Mouse (Mus musculus): Measurements from ENCODE around the gene Adcy5. TPM values are rescaled to one million over a fixed set of nuclear protein-coding genes. Genes with fewer than 3 reads are reported as not detected.
A peak's percentile ranks its signal among the peaks of the same experiment; 100 is the strongest.

Gene Adcy5
- polyA plus RNA-seq, 1 experiment from 2014 or later, result 0.52 TPM

- no peaks in the 10 kb centered on the region; the same call in 1 of the 2 replicates for H3K27me3 ChIP-seq (replicated peaks; ENCODE audit: control insufficient read depth, insufficient read depth, low read length)
- H3K4me2 ChIP-seq, result no peak overlapping the region
- no peak overlapping the region for H3K4me3 ChIP-seq (ENCODE audit: low read depth, low read length)
- no peaks in the 10 kb centered on the region for H3K4me1 ChIP-seq (replicated peaks; ENCODE audit: control insufficient read depth, insufficient read depth, low read length)
- H3K36me3 ChIP-seq (ENCODE audit: control insufficient read depth, insufficient read depth, low read length), result no peaks in the 10 kb centered on the region
- no peak overlapping the region for H3K27ac ChIP-seq (ENCODE audit: low read depth, low read length)
- ATAC-seq (replicated peaks; ENCODE audit: low FRiP score) (no peak), DNase-seq (ENCODE audit: low spot score) (no peak)
- 51% methylated on average over 9 of the region's 9 CpGs for WGBS
- no peaks in the 10 kb centered on the region for H3K9me3 ChIP-seq (ENCODE audit: control insufficient read depth, low read length)
- no peak overlapping the region for H3K9ac ChIP-seq (ENCODE audit: low read depth, low read length)
These were observed 94.1 kb downstream of the Adcy5 start for GRCm38 (mm10) chr16:35248825-35249224.

DNA sequence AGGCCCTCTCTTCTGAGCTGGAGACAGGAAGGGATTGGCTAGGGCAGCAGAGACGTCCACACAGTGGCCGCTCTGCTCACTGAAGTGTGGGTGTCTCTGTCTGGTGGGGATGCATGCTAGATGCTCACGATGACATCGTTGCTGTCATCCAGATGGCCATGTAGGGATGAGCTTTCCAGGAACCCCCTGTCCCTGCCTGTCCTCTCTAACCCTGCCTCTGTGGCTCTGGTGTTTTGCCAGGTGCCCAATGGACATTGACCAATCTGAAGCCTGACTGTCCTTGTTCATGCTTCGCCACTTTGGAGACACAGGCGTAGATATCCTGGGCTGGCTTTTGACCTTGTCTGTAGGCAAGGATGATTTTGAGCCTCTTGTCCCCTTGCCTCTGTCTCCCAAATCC, 95.1 kb downstream of the Adcy5 start:
- DNase-seq (ENCODE audit: low spot score), result no peak
- no peaks in the 10 kb centered on the region; the same call in 1 of the 2 replicates for H3K27me3 ChIP-seq (replicated peaks; ENCODE audit: control insufficient read depth, insufficient read depth, low read length)
- no peaks in the 10 kb centered on the region for H3K9me3 ChIP-seq (ENCODE audit: control insufficient read depth, low read length)
- WGBS, result 84% methylated on average over 6 of the region's 6 CpGs
- no peak overlapping the region for H3K4me3 ChIP-seq (ENCODE audit: low read depth, low read length)
- H3K4me2 ChIP-seq, result no peak overlapping the region
- no peaks in the 10 kb centered on the region for H3K36me3 ChIP-seq (ENCODE audit: control insufficient read depth, insufficient read depth, low read length)
- no peak for ATAC-seq (replicated peaks; ENCODE audit: low FRiP score)
- H3K4me1 ChIP-seq (replicated peaks; ENCODE audit: control insufficient read depth, insufficient read depth, low read length), result no peaks in the 10 kb centered on the region
- no peak overlapping the region for H3K9ac ChIP-seq (ENCODE audit: low read depth, low read length)
- no peak overlapping the region for H3K27ac ChIP-seq (ENCODE audit: low read depth, low read length)

GRCm38 (mm10) chr16:35251690-35252089, 97.0 kb downstream of the Adcy5 start:
- Histone ChIP-seq H3K4me3 (ENCODE audit: low read depth, low read length) (no peak overlapping the region), H3K9ac (ENCODE audit: low read depth, low read length) (no peak overlapping the region), H3K4me1 (replicated peaks; ENCODE audit: control insufficient read depth, insufficient read depth, low read length) (no peaks in the 10 kb centered on the region), H3K36me3 (ENCODE audit: control insufficient read depth, insufficient read depth, low read length) (no peaks in the 10 kb centered on the region), H3K27ac (ENCODE audit: low read depth, low read length) (no peak overlapping the region), H3K9me3 (ENCODE audit: control insufficient read depth, low read length) (no peaks in the 10 kb centered on the region), H3K27me3 (replicated peaks; ENCODE audit: control insufficient read depth, insufficient read depth, low read length) (no peaks in the 10 kb centered on the region; the same call in 1 of the 2 replicates), H3K4me2 (no peak overlapping the region)
- WGBS, result 79% methylated on average over 6 of the region's 6 CpGs
- ATAC-seq (replicated peaks; ENCODE audit: low FRiP score) (no peak), DNase-seq (ENCODE audit: low spot score) (no peak)

- Histone ChIP-seq H3K27ac (ENCODE audit: low read depth, low read length) (no peak overlapping the region), H3K27me3 (replicated peaks; ENCODE audit: control insufficient read depth, insufficient read depth, low read length) (no peaks in the 10 kb centered on the region; the same call in 1 of the 2 replicates), H3K9me3 (ENCODE audit: control insufficient read depth, low read length) (no peaks in the 10 kb centered on the region), H3K36me3 (ENCODE audit: control insufficient read depth, insufficient read depth, low read length) (no peaks in the 10 kb centered on the region), H3K4me2 (no peak overlapping the region), H3K4me3 (ENCODE audit: low read depth, low read length) (no peak overlapping the region), H3K4me1 (replicated peaks; ENCODE audit: control insufficient read depth, insufficient read depth, low read length) (no peaks in the 10 kb centered on the region), H3K9ac (ENCODE audit: low read depth, low read length) (no peak overlapping the region)
- no peak for DNase-seq (ENCODE audit: low spot score)
- WGBS, result 53% methylated on average over 6 of the region's 6 CpGs
- no peak for ATAC-seq (replicated peaks; ENCODE audit: low FRiP score)
These were observed 98.3 kb downstream of the Adcy5 start for GRCm38 (mm10) chr16:35252967-35253366.

DNA sequence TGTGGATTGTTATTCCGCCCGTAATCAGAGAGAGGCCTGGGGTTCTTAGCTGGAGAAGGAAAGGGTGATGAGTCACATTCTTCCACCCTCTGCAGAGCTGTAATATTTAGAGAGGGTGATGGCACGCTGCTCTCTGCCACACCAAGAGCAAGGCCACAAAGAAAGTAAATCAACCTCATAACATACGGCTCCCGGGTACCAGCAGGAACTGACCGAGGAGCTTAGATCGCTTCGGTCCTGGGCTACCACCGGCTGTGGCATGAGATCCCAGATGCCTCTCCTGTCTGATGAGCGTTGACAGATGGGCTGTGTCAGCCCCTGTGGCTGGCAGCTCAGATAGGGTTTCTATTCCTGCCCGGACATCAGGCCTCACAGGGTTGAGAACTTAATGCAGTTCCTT, 101.3 kb downstream of the Adcy5 start:
- H3K27me3 ChIP-seq (replicated peaks; ENCODE audit: control insufficient read depth, insufficient read depth, low read length), result no peaks in the 10 kb centered on the region; the same call in 1 of the 2 replicates
- H3K36me3 ChIP-seq (ENCODE audit: control insufficient read depth, insufficient read depth, low read length), result no peaks in the 10 kb centered on the region
- no peak overlapping the region for H3K27ac ChIP-seq (ENCODE audit: low read depth, low read length)
- H3K4me1 ChIP-seq (replicated peaks; ENCODE audit: control insufficient read depth, insufficient read depth, low read length), result no peaks in the 10 kb centered on the region
- no peak overlapping the region for H3K4me3 ChIP-seq (ENCODE audit: low read depth, low read length)
- WGBS, result 63% methylated on average over 11 of the region's 11 CpGs
- no peaks in the 10 kb centered on the region for H3K9me3 ChIP-seq (ENCODE audit: control insufficient read depth, low read length)
- DNase-seq (ENCODE audit: low spot score) (no peak), ATAC-seq (replicated peaks; ENCODE audit: low FRiP score) (no peak)
- no peak overlapping the region for H3K9ac ChIP-seq (ENCODE audit: low read depth, low read length)
- H3K4me2 ChIP-seq, result no peak overlapping the region

GRCm38 (mm10) chr16:35270353-35270934, 115.8 kb downstream of the Adcy5 start:
- no peaks in the 10 kb centered on the region for H3K36me3 ChIP-seq (ENCODE audit: control insufficient read depth, insufficient read depth, low read length)
- H3K9me3 ChIP-seq (ENCODE audit: control insufficient read depth, low read length), result no peaks in the 10 kb centered on the region
- no peak overlapping the region for H3K27ac ChIP-seq (ENCODE audit: low read depth, low read length)
- 42% methylated on average over 10 of the region's 10 CpGs for WGBS
- ATAC-seq (replicated peaks; ENCODE audit: low FRiP score) (peak; percentile 45; the same call in 1 of the 2 replicates), DNase-seq (ENCODE audit: low spot score) (peak; percentile 59)
- no peak overlapping the region for H3K4me2 ChIP-seq
- no peak overlapping the region for H3K4me3 ChIP-seq (ENCODE audit: low read depth, low read length)
- H3K4me1 ChIP-seq (replicated peaks; ENCODE audit: control insufficient read depth, insufficient read depth, low read length), result no peaks in the 10 kb centered on the region
- peaks cover 10% of the 10 kb centered on the region for H3K27me3 ChIP-seq (replicated peaks; ENCODE audit: control insufficient read depth, insufficient read depth, low read length)
- H3K9ac ChIP-seq (ENCODE audit: low read depth, low read length), result no peak overlapping the region

DNA sequence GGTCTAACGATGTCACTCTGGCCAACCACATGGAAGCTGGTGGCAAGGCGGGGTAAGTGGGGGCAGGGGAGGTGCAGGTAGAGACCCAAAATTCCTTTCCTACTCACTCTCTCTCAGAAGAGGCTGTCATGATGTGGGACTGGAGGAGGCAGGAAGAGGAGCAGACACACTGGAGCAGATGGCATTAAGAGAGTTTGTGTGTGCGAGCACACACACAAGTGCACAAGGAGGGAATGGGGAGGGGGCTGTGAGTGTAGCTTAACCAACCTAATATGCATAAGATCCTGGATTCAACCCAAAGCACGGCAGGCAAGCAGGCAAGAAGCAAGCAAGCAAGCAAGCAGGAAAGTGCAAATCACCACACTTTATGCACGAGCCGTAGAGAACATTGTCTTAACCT, 116.3 kb downstream of the Adcy5 start:
- Histone ChIP-seq H3K9me3 (ENCODE audit: control insufficient read depth, low read length) (no peaks in the 10 kb centered on the region), H3K4me1 (replicated peaks; ENCODE audit: control insufficient read depth, insufficient read depth, low read length) (no peaks in the 10 kb centered on the region), H3K36me3 (ENCODE audit: control insufficient read depth, insufficient read depth, low read length) (no peaks in the 10 kb centered on the region), H3K27me3 (replicated peaks; ENCODE audit: control insufficient read depth, insufficient read depth, low read length) (peaks cover 12% of the 10 kb centered on the region), H3K9ac (ENCODE audit: low read depth, low read length) (no peak overlapping the region), H3K4me3 (ENCODE audit: low read depth, low read length) (no peak overlapping the region), H3K4me2 (no peak overlapping the region), H3K27ac (ENCODE audit: low read depth, low read length) (no peak overlapping the region)
- no peak for DNase-seq (ENCODE audit: low spot score)
- no peak for ATAC-seq (replicated peaks; ENCODE audit: low FRiP score)
- 70% methylated on average over 6 of the region's 6 CpGs for WGBS

GRCm38 (mm10) chr16:35271572-35271971, 116.9 kb downstream of the Adcy5 start:
- 53% methylated on average over 4 of the region's 4 CpGs for WGBS
- no peak overlapping the region for H3K9ac ChIP-seq (ENCODE audit: low read depth, low read length)
- no peaks in the 10 kb centered on the region for H3K9me3 ChIP-seq (ENCODE audit: control insufficient read depth, low read length)
- peaks cover 14% of the 10 kb centered on the region for H3K27me3 ChIP-seq (replicated peaks; ENCODE audit: control insufficient read depth, insufficient read depth, low read length)
- H3K36me3 ChIP-seq (ENCODE audit: control insufficient read depth, insufficient read depth, low read length), result no peaks in the 10 kb centered on the region
- H3K4me3 ChIP-seq (ENCODE audit: low read depth, low read length), result no peak overlapping the region
- DNase-seq (ENCODE audit: low spot score) (no peak), ATAC-seq (replicated peaks; ENCODE audit: low FRiP score) (no peak)
- H3K4me1 ChIP-seq (replicated peaks; ENCODE audit: control insufficient read depth, insufficient read depth, low read length), result no peaks in the 10 kb centered on the region
- no peak overlapping the region for H3K27ac ChIP-seq (ENCODE audit: low read depth, low read length)
- H3K4me2 ChIP-seq, result no peak overlapping the region

DNA sequence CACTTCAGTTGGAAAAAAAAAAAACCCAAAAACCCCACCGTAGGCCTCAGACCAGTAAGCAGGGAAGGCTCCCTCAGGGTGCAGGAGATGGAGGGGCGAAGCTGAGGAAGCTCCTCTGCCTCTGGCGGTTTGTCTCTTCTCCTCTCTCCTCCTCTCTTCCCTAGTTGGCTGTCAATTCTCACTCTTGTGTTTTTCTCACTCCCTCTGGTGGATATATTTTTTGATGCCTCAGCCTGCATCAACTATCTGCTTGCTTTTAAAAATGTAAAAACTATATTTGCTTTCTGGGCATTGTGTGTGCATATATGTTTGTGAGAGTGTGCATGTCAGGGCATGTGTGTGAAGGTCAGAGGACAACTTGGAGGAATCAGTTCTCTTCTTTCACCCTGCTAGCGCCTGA, 117.7 kb downstream of the Adcy5 start:
- H3K27me3 ChIP-seq (replicated peaks; ENCODE audit: control insufficient read depth, insufficient read depth, low read length), result peaks cover 14% of the 10 kb centered on the region

More for the DNA sequence above, 117.7 kb downstream of the Adcy5 start:
- Histone ChIP-seq H3K9ac (ENCODE audit: low read depth, low read length) (no peak overlapping the region), H3K4me2 (no peak overlapping the region), H3K36me3 (ENCODE audit: control insufficient read depth, insufficient read depth, low read length) (no peaks in the 10 kb centered on the region), H3K9me3 (ENCODE audit: control insufficient read depth, low read length) (no peaks in the 10 kb centered on the region), H3K4me1 (replicated peaks; ENCODE audit: control insufficient read depth, insufficient read depth, low read length) (no peaks in the 10 kb centered on the region), H3K27ac (ENCODE audit: low read depth, low read length) (no peak overlapping the region), H3K4me3 (ENCODE audit: low read depth, low read length) (no peak overlapping the region)
- WGBS, result 45% methylated on average over 4 of the region's 4 CpGs
- DNase-seq (ENCODE audit: low spot score) (no peak), ATAC-seq (replicated peaks; ENCODE audit: low FRiP score) (no peak)

Measured in liver, embryonic 11.5 days (tissue).